Mouse (Mus musculus) bone marrow macrophage, adult 2 months (primary cell): ENCODE data around the gene Timmdc1. TPM values are rescaled to one million over a fixed set of nuclear protein-coding genes. Genes with fewer than 3 reads are reported as not detected.

ENCODE experiments used
- H3K27ac ChIP-seq: 2 replicates; pipeline ENCODE4 v1.5.1; 2012; ENCODE audit warnings: low read depth, low read length; ENCODE audit not compliant: insufficient read depth
- H3K4me1 ChIP-seq: 2 replicates; pipeline ENCODE4 v1.6.1; 2012; ENCODE audit warnings: low read length; ENCODE audit not compliant: control insufficient read depth, insufficient read depth
- H3K4me3 ChIP-seq: 2 replicates; pipeline ENCODE4 v1.5.1; 2012; ENCODE audit warnings: mild to moderate bottlenecking, low read length, moderate library complexity; ENCODE audit not compliant: insufficient read depth
- CTCF ChIP-seq: IDR thresholded peaks from 2 replicates; pipeline ENCODE4 v1.5.1; 2012; ENCODE audit warnings: low read depth, mild to moderate bottlenecking, low read length, moderate library complexity
- POLR2A ChIP-seq: IDR thresholded peaks from 2 replicates; pipeline ENCODE4 v1.6.1; 2012; ENCODE audit warnings: mild to moderate bottlenecking, low read depth, low read length, borderline replicate concordance
- polyA plus RNA-seq: library from polyadenylated mRNA; stranded (reverse); fragments of >200 nt; gene quantifications from 2 replicates; pipeline ENCODE4 v1.2.4, GENCODE M21; 2012; ENCODE audit not compliant: missing spikeins, insufficient read depth, insufficient read length

Gene Timmdc1
- polyA plus RNA-seq, 1 experiment, result 11.9 TPM

DNA sequence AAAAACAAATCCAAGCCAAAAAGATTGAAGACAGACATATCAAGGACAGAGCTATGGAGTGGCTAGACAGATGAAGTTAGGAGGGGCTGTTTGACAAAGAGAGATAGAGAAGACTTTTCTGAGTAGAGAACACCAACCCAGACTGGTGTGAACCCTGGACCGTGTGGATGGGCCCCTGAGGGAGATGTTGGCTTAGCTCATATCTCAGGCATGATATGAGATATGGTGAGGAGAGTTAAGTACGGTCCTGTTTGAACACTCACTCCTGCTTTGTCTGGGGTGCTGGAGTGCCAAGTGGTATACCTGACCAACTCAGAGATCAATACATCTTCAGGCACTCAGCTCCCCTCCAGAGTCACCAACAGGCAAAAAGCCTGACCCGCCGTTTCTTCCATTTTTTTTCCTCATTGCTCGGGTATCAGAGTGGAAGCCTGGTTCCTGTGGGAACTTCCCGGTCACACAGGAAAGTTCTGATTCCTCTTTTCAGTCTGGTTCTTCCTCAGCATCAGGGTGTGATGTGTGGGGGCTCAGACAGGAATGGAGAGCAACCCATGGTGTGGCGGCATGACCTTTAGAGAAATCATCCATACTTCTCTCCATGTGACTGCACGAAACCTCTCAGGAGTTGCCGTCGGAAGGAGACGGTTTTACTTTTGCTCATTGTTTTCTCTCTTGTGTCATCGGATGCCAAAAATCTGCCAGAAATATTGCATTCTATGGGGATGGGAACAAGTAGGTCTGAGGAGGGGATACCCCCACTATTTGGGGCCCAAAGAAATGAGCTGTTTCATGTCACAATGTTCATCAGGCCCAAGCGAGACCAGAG lies 55.2 kb downstream of the Timmdc1 start:
- Histone ChIP-seq H3K27ac (no peak overlapping the region), H3K4me1 (peaks cover 4% of the 10 kb centered on the region), H3K4me3 (no peak overlapping the region)
- TF ChIP-seq CTCF (no peak), POLR2A (no peak)

DNA sequence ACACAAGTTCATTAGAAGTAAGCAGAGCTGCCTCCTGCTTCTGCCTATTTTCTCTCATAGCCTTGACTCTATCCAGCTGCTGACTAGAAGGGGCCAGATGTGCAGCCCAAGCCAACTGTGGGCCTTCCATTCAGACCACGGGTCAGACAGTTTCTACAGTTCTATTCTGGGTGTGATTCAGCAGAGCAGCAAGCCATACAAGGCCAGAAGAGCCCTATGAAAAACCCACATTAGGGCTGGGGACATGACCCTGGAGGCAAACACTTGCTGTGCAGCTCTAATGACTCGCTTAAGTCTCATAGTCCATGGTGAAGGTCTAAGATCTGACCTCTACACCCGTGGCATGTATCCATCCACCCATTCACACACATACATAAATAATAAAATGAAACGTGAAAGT lies 56.4 kb downstream of the Timmdc1 start:
- no peak overlapping the region for H3K4me3 ChIP-seq
- TF ChIP-seq CTCF (no peak), POLR2A (no peak)
- H3K27ac ChIP-seq, result no peak overlapping the region
- H3K4me1 ChIP-seq, result peaks cover 5% of the 10 kb centered on the region

DNA sequence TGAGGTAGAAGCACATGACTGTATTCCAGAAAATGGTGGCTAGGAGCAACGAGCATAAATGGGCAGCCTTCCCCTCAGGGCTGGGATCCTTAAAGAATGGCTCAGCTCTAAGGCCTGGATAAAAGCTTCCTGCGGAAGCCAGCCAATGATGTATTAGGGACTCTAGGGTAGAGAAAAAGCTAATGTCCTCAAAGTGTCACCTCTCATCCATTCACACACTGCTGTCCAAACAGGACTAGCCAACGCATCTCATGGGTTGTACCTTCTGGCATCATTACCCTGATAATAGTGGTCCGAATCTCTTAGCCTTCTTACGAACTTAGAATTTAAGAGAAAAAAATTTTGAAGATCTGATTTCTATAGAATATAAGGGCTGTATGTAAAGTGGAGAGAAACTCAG lies 59.2 kb downstream of the Timmdc1 start:
- Histone ChIP-seq H3K27ac (no peak overlapping the region), H3K4me1 (peaks cover 25% of the 10 kb centered on the region), H3K4me3 (no peak overlapping the region)
- no peak for TF ChIP-seq CTCF
- no peak for TF ChIP-seq POLR2A

DNA sequence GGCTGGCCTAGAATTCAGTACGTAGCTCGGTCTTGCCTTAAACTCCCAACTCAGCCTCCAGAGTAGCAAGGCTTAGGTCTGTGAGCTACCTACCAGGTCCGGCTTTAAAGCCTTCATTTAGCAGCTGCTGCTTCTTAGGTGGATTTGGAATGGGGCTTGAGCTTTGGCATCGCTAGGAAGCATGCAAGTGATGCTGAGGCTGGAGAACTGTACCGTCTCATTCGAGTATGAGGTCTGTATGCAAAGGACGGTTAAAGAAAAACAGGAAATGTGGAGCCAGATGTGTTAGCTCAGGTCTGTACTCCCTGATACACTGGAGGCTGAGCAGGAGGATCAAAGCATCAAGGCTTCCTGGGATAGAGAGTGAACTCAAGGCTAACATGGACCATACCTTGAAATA lies 60.3 kb downstream of the Timmdc1 start:
- Histone ChIP-seq H3K4me3 (no peak overlapping the region), H3K27ac (no peak overlapping the region), H3K4me1 (peaks cover 23% of the 10 kb centered on the region)
- no peak for TF ChIP-seq CTCF
- no peak for TF ChIP-seq POLR2A

DNA sequence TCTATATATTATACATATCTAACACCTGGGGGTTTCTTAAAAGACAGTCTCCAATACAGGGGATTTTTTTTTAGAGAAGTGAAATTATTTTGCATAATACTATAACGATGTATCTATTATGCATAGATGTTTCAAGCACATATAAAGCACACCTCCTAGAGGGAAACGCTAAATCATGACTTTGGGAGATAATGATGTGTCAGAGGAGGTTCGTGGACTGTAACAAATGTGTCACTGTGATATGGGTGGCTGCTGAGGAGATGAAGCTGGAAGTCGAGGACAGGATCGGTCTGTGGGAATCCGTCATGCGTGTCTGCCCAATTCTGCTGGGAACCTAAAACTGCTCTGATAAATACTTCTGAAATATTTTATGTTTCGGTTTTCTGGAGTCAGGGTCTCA lies 60.7 kb downstream of the Timmdc1 start:
- Histone ChIP-seq H3K27ac (no peak overlapping the region), H3K4me3 (no peak overlapping the region), H3K4me1 (peaks cover 24% of the 10 kb centered on the region)
- no peak for TF ChIP-seq CTCF
- TF ChIP-seq POLR2A, result no peak

DNA sequence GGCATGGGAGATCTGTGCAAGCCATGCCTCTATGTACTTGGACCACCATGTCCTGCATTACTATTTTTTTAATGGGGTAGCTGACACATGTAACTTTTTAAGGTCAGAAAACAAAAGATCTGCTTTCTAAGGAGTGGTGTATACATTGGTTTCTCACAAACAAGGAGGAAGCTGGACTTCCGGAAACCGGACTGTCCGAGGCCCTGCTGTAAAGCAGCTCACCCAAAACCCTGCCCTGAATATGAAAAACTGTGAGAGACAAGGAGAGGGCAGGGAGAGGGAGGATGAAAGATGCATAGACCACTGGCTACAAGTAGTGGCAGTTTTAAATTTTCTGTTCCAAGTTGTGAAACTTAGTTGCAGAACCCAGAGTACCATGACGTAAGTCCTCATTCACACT lies 62.5 kb downstream of the Timmdc1 start:
- H3K4me1 ChIP-seq, result peaks cover 35% of the 10 kb centered on the region
- TF ChIP-seq CTCF, result no peak
- no peak for TF ChIP-seq POLR2A
- peak overlapping the region; percentile 13; the same call in 1 of the 2 replicates for H3K4me3 ChIP-seq
- no peak overlapping the region for H3K27ac ChIP-seq

DNA sequence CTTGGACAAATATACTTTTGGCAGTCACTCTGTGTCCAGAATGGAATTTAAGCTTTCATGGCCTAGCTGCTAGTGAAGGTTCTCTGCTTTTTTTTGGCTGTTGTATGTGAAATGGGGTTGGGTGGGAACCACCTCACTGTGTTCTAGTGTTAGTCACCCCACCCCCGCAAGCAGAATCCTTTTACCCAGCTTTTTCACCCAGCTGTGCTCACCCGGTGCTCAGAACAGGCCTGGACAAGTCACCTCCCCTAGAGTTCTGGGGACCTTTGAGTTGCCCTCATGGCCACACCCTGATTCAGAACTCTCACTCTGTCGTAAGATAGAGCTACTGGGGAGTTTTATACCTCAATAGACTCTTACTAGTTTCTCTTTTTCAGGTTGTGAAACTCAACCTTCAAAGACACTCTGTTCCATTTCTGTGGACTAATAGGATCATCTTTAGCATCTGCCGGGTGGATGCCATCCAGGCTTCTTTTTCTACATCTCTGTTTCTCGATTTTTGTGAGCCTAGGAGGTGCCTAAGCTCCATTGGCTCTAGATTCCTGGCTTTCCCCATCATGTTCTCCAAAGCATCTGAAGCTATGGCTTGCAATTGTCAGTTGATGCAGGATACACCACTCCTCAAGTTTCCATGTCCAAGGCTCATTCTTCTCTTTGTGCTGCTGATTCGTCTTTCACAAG lies 63.7 kb downstream of the Timmdc1 start:
- no peak for TF ChIP-seq CTCF
- no peak for TF ChIP-seq POLR2A
- H3K4me3 ChIP-seq, result peak overlapping the region; percentile 49
- H3K4me1 ChIP-seq, result peaks cover 38% of the 10 kb centered on the region
- peak overlapping the region; percentile 80 for H3K27ac ChIP-seq

DNA sequence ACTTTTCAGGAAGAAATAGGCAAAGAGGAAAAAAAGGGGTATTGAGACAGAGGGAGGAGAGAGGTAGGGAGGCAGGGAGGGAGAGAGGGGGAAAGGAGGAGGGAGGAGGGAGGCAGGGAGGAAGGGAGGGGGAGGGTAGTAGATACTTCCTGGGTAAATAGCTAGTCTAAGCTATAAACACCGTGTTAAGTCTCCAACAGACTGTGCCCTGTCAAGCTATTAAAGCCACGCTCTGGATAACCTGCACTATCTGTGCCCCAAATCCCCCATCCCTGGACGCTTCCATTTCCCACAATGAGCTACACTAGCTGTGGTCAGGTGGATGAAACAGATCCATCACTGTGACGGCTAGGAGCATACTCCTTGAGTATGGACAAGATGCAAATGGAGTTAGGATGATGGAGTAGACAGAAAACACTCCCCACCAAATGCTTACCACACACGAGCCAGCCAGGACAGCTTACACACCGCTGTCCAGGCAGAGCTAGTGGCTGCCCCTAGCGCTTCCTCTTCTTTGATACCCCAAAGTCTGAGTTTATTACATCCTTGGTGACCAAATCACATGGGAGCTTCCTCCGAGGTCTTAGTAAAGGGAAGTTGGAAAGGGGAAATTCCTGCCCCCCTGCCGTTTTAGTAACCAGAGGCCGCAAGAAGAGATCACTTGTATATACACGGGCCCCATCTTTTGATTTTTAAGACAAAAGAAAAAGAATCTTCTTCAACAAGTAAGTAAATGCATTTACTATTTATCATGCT lies 65.5 kb downstream of the Timmdc1 start:
- Histone ChIP-seq H3K4me1 (peaks cover 38% of the 10 kb centered on the region), H3K4me3 (peak overlapping the region; percentile 77), H3K27ac (peak overlapping the region; percentile 85)
- TF ChIP-seq CTCF (no peak), POLR2A (no peak)

DNA sequence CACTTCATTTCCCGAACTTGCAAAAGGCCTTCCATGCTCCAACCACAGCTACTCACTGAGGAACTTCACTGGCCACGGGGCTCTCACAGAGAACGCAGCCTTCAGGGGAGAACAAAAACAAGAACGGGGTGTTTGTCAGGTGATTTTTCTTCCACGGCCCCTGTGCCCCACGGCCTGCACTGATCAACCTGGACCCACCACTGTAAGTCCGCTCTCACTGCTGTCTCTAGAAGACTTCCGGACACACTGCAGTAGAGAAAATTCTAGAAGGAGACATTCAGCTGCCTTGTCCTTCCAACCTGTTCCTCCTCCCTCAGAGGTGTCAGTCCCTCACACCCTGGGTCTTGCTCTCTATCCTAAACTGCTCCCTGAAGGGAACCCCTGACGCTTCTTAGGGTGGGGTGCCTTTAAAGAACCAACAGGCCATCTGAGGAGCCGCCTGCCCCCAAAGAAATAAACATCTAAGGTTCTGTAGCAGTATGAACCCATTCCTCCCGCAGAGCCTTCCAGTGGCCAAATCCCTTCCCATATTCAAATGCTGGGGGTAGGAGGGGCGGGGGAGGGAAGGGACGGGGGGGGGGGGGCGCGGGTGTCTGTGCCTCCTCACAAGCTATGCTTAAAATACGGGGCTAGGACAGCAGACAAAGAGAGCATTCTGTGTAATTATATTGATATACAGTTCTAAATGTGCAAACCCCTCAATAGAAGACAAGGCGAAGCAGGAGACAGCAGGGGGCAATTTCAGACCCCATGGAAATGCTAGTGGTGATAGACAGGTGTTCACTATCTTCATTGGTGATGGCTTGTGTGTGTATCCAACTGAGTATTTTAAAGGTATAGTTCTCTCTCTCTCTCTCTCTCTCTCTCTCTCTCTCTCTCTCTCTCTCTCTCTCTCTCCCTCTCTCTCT lies 66.7 kb downstream of the Timmdc1 start, which contains the start of gene Cd80:
Cd80 (plus strand) TSS at position 51 of the 908 bp plus-strand sequence.
- TF ChIP-seq POLR2A, result no peak
- no peak for TF ChIP-seq CTCF
- H3K27ac ChIP-seq, result no peak within 1 kb of the TSS

More for the DNA sequence above, 66.7 kb downstream of the Timmdc1 start, which contains the start of gene Cd80:
- peaks cover 39% of the 10 kb centered on the region for H3K4me1 ChIP-seq
- no peak within 1 kb of the TSS for H3K4me3 ChIP-seq
